Comparison of ENCODE assay signal across 8 mouse cellular contexts in the genomic region with DNA sequence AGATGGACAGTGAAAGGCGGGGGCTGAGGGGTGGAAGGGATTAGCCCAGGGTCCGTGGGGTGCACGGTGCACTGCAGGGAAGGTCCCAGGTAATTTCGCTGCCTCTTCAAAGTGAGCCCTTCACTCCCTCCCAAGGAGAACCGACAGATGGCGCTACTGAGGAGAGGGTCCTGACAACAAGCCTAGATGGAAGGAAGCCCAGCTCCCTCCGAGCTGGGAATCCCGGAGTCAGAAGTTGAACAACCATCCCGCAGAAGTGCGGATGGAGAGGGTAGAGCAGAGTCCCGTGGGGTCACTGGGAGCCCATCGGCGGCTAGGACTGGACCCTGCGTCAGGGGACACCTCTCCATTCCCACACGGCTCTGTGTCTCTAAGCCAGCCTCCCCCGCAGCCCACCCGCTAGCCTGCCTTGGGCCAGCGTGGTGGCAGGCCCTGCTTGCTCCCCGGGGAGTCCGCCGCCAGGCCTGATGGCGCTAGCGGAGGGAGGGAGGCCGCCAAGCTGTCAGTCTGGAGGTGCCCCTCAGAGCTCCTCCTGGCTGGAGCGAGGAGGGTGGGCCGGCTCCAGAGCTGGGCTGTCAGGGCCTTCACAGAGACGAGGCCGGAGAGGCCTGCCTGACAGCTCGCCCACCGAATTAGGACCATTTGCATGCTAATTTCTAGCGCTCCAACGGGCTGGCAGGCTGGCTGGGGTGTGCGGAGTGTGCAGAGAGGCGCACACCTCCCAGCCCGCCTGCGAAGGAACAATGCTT.
DNase-seq lines count a peak whose midpoint lies in the region; ATAC-seq and TF ChIP-seq lines count a peak whose summit lies in the region.

No protein-coding gene starts in this region.

- peak overlapping the region; percentile 61 for H3K9ac ChIP-seq in forebrain, embryonic 14.5 days (ENCODE audit: low read length)
- peak overlapping the region; percentile 63 for H3K9ac ChIP-seq in limb, embryonic 11.5 days (ENCODE audit: low read length)
- peak overlapping the region; percentile 41 for H3K9ac ChIP-seq in midbrain, embryonic 15.5 days

- no peak overlapping the region for H3K27ac ChIP-seq in left cerebral cortex, adult 2 months
- peak overlapping the region; percentile 86 for H3K27ac ChIP-seq in forebrain, embryonic 14.5 days (ENCODE audit: low read depth, low read length)
- H3K27ac ChIP-seq in limb, embryonic 11.5 days (replicated peaks; ENCODE audit: low read depth, low read length), result no peak overlapping the region
- peak overlapping the region; percentile 71 for H3K27ac ChIP-seq in midbrain, embryonic 15.5 days

- H3K4me1 ChIP-seq in forebrain, embryonic 14.5 days (ENCODE audit: control insufficient read depth, insufficient read depth, low read length), result peaks cover 16% of the 10 kb centered on the region
- peaks cover 5% of the 10 kb centered on the region; the same call in 1 of the 2 replicates for H3K4me1 ChIP-seq in limb, embryonic 11.5 days (ENCODE audit: control insufficient read depth, insufficient read depth, low read length)
- peaks cover 16% of the 10 kb centered on the region for H3K4me1 ChIP-seq in midbrain, embryonic 15.5 days

- 0 out of 2 replicates have a peak, but pooled peaks cover 9% of the 10 kb centered on the region for H3K27me3 ChIP-seq in forebrain, embryonic 14.5 days (replicated peaks; ENCODE audit: control insufficient read depth, insufficient read depth, low read length)
- 0 out of 2 replicates have a peak, but pooled peaks cover 2% of the 10 kb centered on the region for H3K27me3 ChIP-seq in limb, embryonic 11.5 days (ENCODE audit: control insufficient read depth, insufficient read depth, low read length)
- peaks cover 7% of the 10 kb centered on the region for H3K27me3 ChIP-seq in midbrain, embryonic 15.5 days (replicated peaks)

- no peaks in the 10 kb centered on the region for H3K9me3 ChIP-seq in forebrain, embryonic 14.5 days (replicated peaks; ENCODE audit: control insufficient read depth, low read length)
- H3K9me3 ChIP-seq in limb, embryonic 11.5 days (ENCODE audit: control insufficient read depth, low read length), result no peaks in the 10 kb centered on the region
- H3K9me3 ChIP-seq in midbrain, embryonic 15.5 days, result no peaks in the 10 kb centered on the region

- peak overlapping the region; percentile 73 for H3K4me2 ChIP-seq in forebrain, embryonic 14.5 days (ENCODE audit: low read length)
- peak overlapping the region; percentile 87 for H3K4me2 ChIP-seq in limb, embryonic 11.5 days (ENCODE audit: low read depth, severe bottlenecking)
- H3K4me2 ChIP-seq in midbrain, embryonic 15.5 days, result peak overlapping the region; percentile 62

- 2% methylated on average over 36 of the region's 36 CpGs for WGBS in forebrain, embryonic 14.5 days
- WGBS in limb, embryonic 11.5 days, result under 1% methylated on average over 36 of the region's 36 CpGs
- WGBS in midbrain, embryonic 15.5 days, result 3% methylated on average over 36 of the region's 36 CpGs

- peak; percentile 61 for TF ChIP-seq CTCF in left cerebral cortex, adult 2 months (IDR thresholded peaks at IDR 0.05)

- H3K4me3 ChIP-seq in left cerebral cortex, adult 2 months, result peak overlapping the region; percentile 35
- peak overlapping the region; percentile 29 for H3K4me3 ChIP-seq in forebrain, embryonic 14.5 days (ENCODE audit: low read depth, low read length)
- H3K4me3 ChIP-seq in limb, embryonic 11.5 days (ENCODE audit: low read depth, low read length), result peak overlapping the region; percentile 34
- peak overlapping the region; percentile 29 for H3K4me3 ChIP-seq in midbrain, embryonic 15.5 days

- DNase-seq in left cerebral cortex, adult 2 months (ENCODE audit: extremely low spot score in 1 of 2, low spot score in 2 of 2), result peak; percentile 39 to 47
- DNase-seq in left cerebral cortex, postnatal 36 days (ENCODE audit: low spot score in 2 of 2), result no peak
- DNase-seq in cerebellum, adult 11 months, result peak; percentile 45
- peak; percentile 94 for DNase-seq in forebrain, embryonic 14.5 days (ENCODE audit: low spot score)
- peak; percentile 88 for DNase-seq in hindlimb bud, embryonic 11.5 days (ENCODE audit: extremely low spot score, low read depth, low spot score)
- DNase-seq in limb, embryonic 11.5 days (ENCODE audit: low spot score), result peak; percentile 90
- DNase-seq in testis, postnatal 14 days (ENCODE audit: low spot score), result peak; percentile 77

- no peaks in the 10 kb centered on the region for H3K36me3 ChIP-seq in forebrain, embryonic 14.5 days (ENCODE audit: control insufficient read depth, insufficient read depth, low read length)
- H3K36me3 ChIP-seq in limb, embryonic 11.5 days (ENCODE audit: control insufficient read depth, insufficient read depth, low read length), result no peaks in the 10 kb centered on the region
- no peaks in the 10 kb centered on the region for H3K36me3 ChIP-seq in midbrain, embryonic 15.5 days (replicated peaks)

- peak; percentile 95 for ATAC-seq in forebrain, embryonic 14.5 days
- peak; percentile 72 for ATAC-seq in limb, embryonic 11.5 days (ENCODE audit: insufficient number of reproducible peaks, low FRiP score, low TSS enrichment, low read depth)
- ATAC-seq in midbrain, embryonic 15.5 days (replicated peaks), result peak; percentile 90

- intact Hi-C loops in left cerebral cortex, adult 2 months (cut with DNase I), result no loop called here
- intact Hi-C loops in left cerebral cortex, postnatal 36 days (cut with DNase I), result no loop called here

Comparison
In these comparisons a context has a peak if more than half of its experiments do, and no peak if none do; other contexts are left out.
1. DNase-seq: peak in left cerebral cortex, adult 2 months (2 of 2), cerebellum, adult 11 months (single experiment), forebrain, embryonic 14.5 days (single experiment), hindlimb bud, embryonic 11.5 days (single experiment), limb, embryonic 11.5 days (single experiment) and testis, postnatal 14 days (single experiment); none in left cerebral cortex, postnatal 36 days (0 of 2).
2. H3K27ac ChIP-seq: peak in forebrain, embryonic 14.5 days (single experiment) and midbrain, embryonic 15.5 days (single experiment); none in left cerebral cortex, adult 2 months (single experiment) and limb, embryonic 11.5 days (single experiment).
3. Peak in every context shown above with its lines, with median percentiles within 50 percentile points of each other: H3K4me3 ChIP-seq, ATAC-seq, H3K4me2 ChIP-seq and H3K9ac ChIP-seq.